Mouse (Mus musculus) thymus, postnatal 0 days (tissue): ENCODE results near the gene Jsrp1. TPM values are rescaled to one million over a fixed set of nuclear protein-coding genes. Genes with fewer than 3 reads are reported as not detected.

ENCODE experiments used
- DNase-seq: peaks from one replicate; pipeline ENCODE4 v3.0.0-alpha.2; 2015; ENCODE audit warnings: low spot score
- polyA plus RNA-seq: library from polyadenylated mRNA; unstranded; fragments of >200 nt; fragmentation: Nextera tagmentation; extraction: Ambion mirVana; gene quantifications from 2 replicates; pipeline ENCODE4 v1.2.1, GENCODE M21; 2015

Gene Jsrp1
- polyA plus RNA-seq, 1 experiment from 2014 or later: 0.29 TPM

GRCm38 (mm10) chr10:80810084-80810483 lies 3.2 kb downstream of the Jsrp1 start:
- DNase-seq: no peak

GRCm38 (mm10) chr10:80808985-80809632 lies 4.2 kb downstream of the Jsrp1 start:
- no peak for DNase-seq

GRCm38 (mm10) chr10:80808099-80808984 lies 5.0 kb downstream of the Jsrp1 start:
- DNase-seq: no peak

- peak; percentile 36 for DNase-seq
These were observed 6.2 kb downstream of the Jsrp1 start for GRCm38 (mm10) chr10:80807057-80807627.

- no peak for DNase-seq
These were observed 6.8 kb downstream of the Jsrp1 start for GRCm38 (mm10) chr10:80806341-80807056.

GRCm38 (mm10) chr10:80805925-80806324 lies 7.4 kb downstream of the Jsrp1 start:
- peak; percentile 61 for DNase-seq

- DNase-seq: no peak
These were observed 8.0 kb downstream of the Jsrp1 start for GRCm38 (mm10) chr10:80805322-80805721.

GRCm38 (mm10) chr10:80804916-80805315 lies 8.4 kb downstream of the Jsrp1 start, which contains the start of gene Amh:
Gene Amh (plus strand): TSS chr10:80805243.
- DNase-seq: no peak

GRCm38 (mm10) chr10:80804340-80804739 lies 9.0 kb downstream of the Jsrp1 start:
- no peak for DNase-seq

GRCm38 (mm10) chr10:80802996-80803395 lies 10.3 kb downstream of the Jsrp1 start:
- DNase-seq: no peak

GRCm38 (mm10) chr10:80802204-80802912 lies 10.9 kb downstream of the Jsrp1 start:
- no peak for DNase-seq

GRCm38 (mm10) chr10:80799070-80799566 lies 14.2 kb downstream of the Jsrp1 start:
- no peak for DNase-seq

GRCm38 (mm10) chr10:80798150-80799006 lies 14.9 kb downstream of the Jsrp1 start, which contains the start of the genes Sf3a2 and Plekhj1:
Gene Sf3a2 (plus strand): TSS chr10:80798198.
Gene Plekhj1 (minus strand): TSS chr10:80798626.
- DNase-seq: peak; percentile 98

GRCm38 (mm10) chr10:80797186-80798149 lies 15.8 kb downstream of the Jsrp1 start:
- no peak for DNase-seq

GRCm38 (mm10) chr10:80796307-80796848 lies 16.9 kb downstream of the Jsrp1 start:
- no peak for DNase-seq

- DNase-seq: no peak
These were observed 18.5 kb downstream of the Jsrp1 start for GRCm38 (mm10) chr10:80794750-80795149.

GRCm38 (mm10) chr10:80793803-80794202 lies 19.5 kb downstream of the Jsrp1 start:
- no peak for DNase-seq
